Mouse (Mus musculus) G1E (cell line): ENCODE data around the gene Entpd5.

ENCODE experiments used
- CTCF ChIP-seq: IDR thresholded peaks from 2 replicates; pipeline ENCODE4 v1.5.1; 2012; ENCODE audit warnings: low read depth, low read length, inconsistent platforms, mixed read lengths
- GATA1 ChIP-seq: IDR thresholded peaks from 2 replicates; pipeline ENCODE4 v1.6.1; 2012; ENCODE audit warnings: borderline replicate concordance, low read length, inconsistent platforms, mixed read lengths
- TAL1 ChIP-seq: conservative IDR thresholded peaks from 2 replicates; pipeline ENCODE4 v1.6.1; 2012; ENCODE audit warnings: low read depth, low read length, inconsistent platforms, mixed read lengths

GRCm38 (mm10) chr12:84456911-84457310, 48.1 kb upstream of the Entpd5 start:
- TF ChIP-seq CTCF = no peak
- no peak for TF ChIP-seq GATA1
- TF ChIP-seq TAL1 = no peak
